Mouse (Mus musculus): ENCODE data around the gene Psmc6.

- no peak for TF ChIP-seq CTCF (IDR thresholded peaks at IDR 0.05; ENCODE audit: insufficient read depth, low read length)
- TF ChIP-seq POLR2A (IDR thresholded peaks at IDR 0.05; ENCODE audit: borderline replicate concordance, extremely low read depth, low read depth, low read length): no peak
These were observed 38.0 kb upstream of the Psmc6 start for GRCm38 (mm10) chr14:45291608-45292007.

Measured in lung, adult 2 months (tissue).